Mouse (Mus musculus): ENCODE measurements at regions not wholly inside any gene's neighbourhood (a gene's known extent, or its start where the extent isn't known, plus 50 kb on each side); places are given as distances from the start of the nearest gene placed in this dataset.
A peak's percentile ranks its signal among the peaks of the same experiment; 100 is the strongest.

- DNase-seq (ENCODE audit: low read depth, low spot score): no peak
Measured at GRCm38 (mm10) chr7:119089931-119090330, 94.5 kb downstream of the Gpr139 start.

GRCm38 (mm10) chr7:119088537-119088936 is 93.5 kb upstream of the Gprc5b start:
- no peak for DNase-seq (ENCODE audit: low read depth, low spot score)

GRCm38 (mm10) chr7:119087723-119088419 is 92.9 kb upstream of the Gprc5b start:
- DNase-seq (ENCODE audit: low read depth, low spot score): no peak

- DNase-seq (ENCODE audit: low read depth, low spot score): no peak
Measured at GRCm38 (mm10) chr7:119085696-119086451, 90.9 kb upstream of the Gprc5b start.

- DNase-seq (ENCODE audit: low read depth, low spot score): peak; percentile 42
Measured at GRCm38 (mm10) chr7:119076712-119077619, 82.0 kb upstream of the Gprc5b start.

- no peak for DNase-seq (ENCODE audit: low read depth, low spot score)
Measured at GRCm38 (mm10) chr7:119066026-119066425, 71.0 kb upstream of the Gprc5b start.

Data from ZHBTc4 (cell line).